Mouse (Mus musculus): Measurements from ENCODE around the gene Plcl2.
"Not testable (repeated sequence)": the region's sequence is repeated elsewhere in the genome, so short reads cannot be mapped to it uniquely, and the experiment has no call there.

Plcl2 gene

GRCm38 (mm10) chr17:50627658-50628057 lies 118.5 kb downstream of the Plcl2 start:
- no peak for DNase-seq (ENCODE audit: low spot score)

GRCm38 (mm10) chr17:50628716-50629115 lies 119.5 kb downstream of the Plcl2 start:
- DNase-seq (ENCODE audit: low spot score): no peak

DNA sequence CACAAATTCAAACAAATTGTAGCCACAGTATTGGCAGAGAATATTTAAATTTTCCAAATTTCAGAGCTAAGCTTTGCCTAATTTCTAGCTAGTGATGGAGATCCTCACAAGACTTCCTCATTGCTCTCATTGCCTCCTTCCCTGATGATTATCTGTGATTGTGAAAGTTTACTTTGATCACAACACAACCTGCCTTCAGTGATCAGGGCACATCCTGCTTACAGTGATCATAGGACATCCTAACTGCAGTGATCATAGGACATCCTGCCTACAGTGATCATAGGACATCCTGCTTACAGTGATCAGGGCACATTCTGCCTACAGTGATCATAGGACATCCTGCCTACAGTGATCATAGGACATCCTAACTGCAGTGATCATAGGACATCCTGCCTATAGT lies 121.8 kb downstream of the Plcl2 start:
- not testable (repeated sequence) for DNase-seq (ENCODE audit: low spot score)

DNA sequence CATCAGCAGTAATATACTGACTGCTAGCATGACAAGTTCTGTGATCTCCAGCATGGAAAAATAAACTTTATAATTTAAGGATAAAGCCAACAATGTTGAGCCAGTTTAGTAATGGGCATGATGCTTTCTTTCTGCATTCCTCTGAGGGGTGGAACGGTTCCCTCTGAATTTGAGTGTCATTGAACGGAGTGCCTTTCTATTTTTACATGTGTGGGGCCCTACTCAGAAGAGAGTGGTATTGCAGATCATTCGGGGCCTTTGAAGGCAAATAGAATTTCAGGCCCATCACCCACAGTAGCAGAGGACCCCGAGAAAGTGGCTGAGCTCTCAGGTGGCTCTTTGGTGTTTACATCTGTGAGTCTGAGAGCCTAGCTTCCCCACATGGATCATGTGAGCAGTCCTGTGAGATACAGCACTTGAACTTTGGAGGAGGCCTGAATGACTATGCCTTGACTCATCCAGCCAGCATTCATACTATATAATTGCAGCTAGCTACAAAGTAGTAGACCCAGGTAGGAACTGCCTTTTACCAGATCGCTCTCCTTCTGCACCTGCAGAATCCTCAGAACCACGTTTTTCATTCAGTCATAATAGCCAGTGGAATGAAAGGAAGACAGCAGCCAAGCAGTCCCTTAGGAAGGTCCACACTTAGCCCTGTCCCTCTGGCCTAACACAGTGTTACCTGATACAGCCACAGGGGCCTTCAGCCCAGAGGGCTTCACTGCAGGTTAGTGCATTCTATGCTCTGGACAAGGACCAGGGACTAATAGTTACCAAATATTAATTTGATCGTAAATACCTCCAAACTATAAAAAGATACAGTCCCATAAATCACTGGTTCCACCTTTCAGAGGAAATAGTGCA lies 125.0 kb downstream of the Plcl2 start:
- no peak for DNase-seq (ENCODE audit: low spot score)

DNA sequence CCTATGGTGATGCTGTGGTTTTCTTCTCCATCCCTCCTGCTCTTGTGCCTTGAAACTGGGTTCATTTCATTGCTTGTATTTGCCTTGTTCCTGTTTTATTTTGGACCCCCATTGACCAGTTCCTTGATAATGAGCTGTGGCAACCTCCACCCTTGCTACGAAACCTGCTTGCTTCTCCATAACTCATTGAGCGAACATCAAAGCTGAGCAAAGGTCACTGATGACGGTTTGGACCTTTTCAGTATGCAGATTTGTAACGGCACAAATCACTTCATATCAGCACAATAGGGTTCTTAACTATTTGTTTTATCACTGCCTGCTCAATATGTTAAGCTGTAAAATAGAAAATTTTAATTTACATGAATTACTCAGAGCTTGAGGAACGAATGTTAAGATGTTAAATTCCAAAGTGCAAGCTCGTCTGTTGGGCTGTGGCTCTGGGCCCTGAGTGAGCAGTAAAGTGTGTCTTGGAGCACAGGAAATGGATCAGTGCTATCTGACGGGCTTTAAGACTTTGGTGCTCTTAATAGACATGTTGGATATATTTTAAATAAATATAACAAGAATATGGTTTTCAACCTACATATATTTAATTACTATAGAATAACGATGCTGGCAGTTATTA lies 126.9 kb downstream of the Plcl2 start:
- DNase-seq (ENCODE audit: low spot score): no peak

GRCm38 (mm10) chr17:50638791-50639190 lies 129.6 kb downstream of the Plcl2 start:
- DNase-seq (ENCODE audit: low spot score): no peak

- DNase-seq (ENCODE audit: low spot score): no peak
These were observed 131.9 kb downstream of the Plcl2 start for GRCm38 (mm10) chr17:50641076-50641610.

- no peak for DNase-seq (ENCODE audit: low spot score)
These were observed 132.7 kb downstream of the Plcl2 start for GRCm38 (mm10) chr17:50641879-50642278.

DNA sequence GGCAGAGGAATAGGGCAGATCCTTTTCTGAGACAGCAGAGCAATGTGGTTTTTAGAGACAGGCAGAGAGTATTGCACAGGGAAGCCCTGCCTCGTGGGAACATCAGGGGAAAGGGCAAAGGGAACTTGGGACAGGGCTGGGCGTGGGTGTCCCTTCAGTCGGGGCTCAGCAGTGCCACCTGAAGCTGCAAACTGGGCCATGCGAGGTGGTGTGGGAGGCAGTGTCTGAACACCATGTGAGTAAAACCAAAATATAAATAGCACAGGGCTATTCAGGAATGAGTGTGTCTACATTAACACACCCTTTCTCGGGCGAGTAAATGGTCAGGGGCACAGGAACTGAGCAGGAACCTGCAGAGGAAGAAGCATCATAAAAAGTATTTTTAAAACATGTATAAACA lies 134.2 kb downstream of the Plcl2 start:
- no peak for DNase-seq (ENCODE audit: low spot score)

GRCm38 (mm10) chr17:50643989-50644388 lies 134.8 kb downstream of the Plcl2 start:
- no peak for DNase-seq (ENCODE audit: low spot score)

GRCm38 (mm10) chr17:50648141-50648540 lies 138.9 kb downstream of the Plcl2 start:
- not testable (repeated sequence) for DNase-seq (ENCODE audit: low spot score)

GRCm38 (mm10) chr17:50648757-50649419 lies 139.7 kb downstream of the Plcl2 start:
- no peak for DNase-seq (ENCODE audit: low spot score)

DNA sequence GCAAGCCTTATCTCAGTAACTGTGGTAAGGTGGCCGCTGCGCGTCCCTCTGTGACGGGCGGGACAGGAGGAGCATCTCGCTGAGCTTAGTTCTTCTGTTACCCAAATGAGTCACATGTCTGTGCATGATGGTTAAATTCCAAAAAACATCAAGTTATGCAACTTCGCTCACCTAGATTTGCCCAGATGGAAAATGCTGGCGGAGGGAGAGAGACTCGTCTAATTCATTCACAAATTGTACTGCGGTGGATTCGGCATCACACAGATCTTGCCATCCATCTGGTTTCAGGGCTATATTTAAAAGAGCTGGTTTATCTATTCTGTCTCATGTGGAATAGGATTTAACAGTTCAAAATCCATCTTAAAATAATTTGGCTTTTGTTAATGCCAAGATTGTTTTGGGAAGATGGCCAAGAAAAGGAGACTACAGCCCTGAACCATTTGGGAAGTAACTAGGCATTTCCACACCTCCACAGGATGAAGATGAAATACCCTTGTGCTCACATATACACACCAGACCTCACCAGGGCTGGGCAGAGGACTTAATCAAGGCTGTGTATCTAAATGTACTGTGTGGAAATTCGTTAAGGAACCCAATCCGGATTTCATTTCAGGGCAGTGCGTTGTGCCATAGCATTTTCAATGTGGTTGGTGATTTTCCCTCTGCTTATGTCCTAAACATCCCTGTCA lies 141.5 kb downstream of the Plcl2 start:
- DNase-seq (ENCODE audit: low spot score): peak; percentile 77

DNA sequence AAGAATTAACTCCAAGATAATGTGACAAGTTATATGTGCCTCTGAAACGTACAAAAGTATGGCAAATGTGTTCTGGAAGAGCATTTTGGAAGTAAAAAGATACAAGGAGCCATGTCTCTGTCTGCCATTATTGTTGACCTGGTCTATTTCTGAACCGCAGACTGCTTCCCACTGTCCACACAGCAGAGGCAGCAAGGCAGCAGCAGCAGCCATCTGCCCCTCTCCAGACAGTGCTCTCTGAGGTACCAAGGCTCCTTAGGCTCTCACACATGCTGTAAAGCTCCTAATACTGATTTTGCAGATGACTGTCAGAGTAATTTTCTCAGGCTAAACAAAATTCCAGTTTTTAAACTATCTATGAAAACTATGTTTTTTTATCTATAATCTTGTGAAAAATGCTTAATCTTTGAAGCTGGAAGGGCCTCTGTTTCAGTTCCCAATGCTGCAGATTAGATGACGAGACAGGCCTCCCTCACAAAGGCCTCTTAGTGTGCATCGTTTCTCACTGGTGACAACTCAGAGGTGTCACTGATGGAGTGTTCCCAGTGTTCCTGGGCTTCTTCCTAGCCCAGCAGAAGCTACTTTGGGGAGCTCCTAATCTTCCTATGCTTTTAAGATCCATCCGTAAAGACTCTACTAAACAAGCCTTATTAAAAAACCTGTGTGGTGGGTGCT lies 145.7 kb downstream of the Plcl2 start:
- DNase-seq (ENCODE audit: low spot score): no peak

DNA sequence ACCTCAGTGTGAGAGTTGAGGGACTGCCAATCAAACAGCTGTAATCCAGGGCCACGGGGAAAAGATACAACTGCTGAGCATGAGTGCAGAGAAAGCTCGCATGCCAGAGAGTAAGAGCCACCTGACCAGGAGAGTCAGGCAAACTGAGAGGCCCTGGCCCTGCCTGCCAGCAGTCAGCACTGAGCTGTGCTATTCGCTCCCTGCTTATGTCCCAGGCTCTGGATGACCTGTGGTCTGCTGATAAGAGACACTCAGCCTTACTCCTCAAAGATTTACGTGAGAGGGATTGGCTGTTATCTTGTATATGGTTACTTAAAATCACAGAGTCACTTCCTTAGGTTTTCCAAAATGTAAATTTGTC lies 146.2 kb downstream of the Plcl2 start:
- no peak for DNase-seq (ENCODE audit: low spot score)

DNA sequence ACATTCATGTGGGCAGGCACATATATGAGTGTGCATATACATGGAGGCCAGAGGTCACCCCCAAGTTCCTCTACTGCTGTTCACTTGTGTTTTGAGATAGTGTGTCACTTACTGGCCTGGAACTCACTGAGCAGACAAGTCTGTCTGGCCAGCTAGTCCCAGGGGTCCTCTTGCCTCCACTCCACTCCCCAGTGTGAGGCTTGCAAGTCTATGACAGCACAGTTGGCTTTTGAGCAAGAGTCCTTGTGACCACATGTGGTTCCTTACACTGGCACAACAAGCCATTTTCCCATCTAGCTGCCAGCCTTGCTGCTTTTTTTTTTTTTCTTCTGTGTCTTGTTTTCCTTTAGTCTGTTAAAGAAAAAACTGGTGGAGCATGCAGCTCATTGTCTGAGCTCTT lies 148.1 kb downstream of the Plcl2 start:
- DNase-seq (ENCODE audit: low spot score): no peak

DNA sequence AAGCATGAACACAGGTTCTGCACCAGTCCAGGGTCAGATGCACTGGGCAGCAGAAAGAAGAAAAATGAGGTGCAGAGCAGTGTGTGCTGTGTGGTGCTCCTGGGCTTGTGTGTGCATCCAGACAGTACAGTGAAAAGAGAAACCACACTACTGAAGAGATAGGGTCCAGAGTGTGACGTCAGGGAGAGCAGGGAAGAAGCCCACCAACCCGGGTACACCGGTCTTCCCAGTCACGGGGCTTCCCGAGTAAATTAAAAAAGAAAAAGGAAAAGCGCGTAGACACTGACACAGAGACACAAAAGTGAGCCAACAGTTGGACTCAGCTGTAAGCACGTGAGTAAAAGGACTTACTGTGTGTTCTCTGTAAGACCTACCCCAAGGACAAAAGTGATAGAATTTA lies 149.7 kb downstream of the Plcl2 start:
- DNase-seq (ENCODE audit: low spot score): no peak

- DNase-seq (ENCODE audit: low spot score): no peak
These were observed 158.4 kb downstream of the Plcl2 start for GRCm38 (mm10) chr17:50667596-50667995.

DNA sequence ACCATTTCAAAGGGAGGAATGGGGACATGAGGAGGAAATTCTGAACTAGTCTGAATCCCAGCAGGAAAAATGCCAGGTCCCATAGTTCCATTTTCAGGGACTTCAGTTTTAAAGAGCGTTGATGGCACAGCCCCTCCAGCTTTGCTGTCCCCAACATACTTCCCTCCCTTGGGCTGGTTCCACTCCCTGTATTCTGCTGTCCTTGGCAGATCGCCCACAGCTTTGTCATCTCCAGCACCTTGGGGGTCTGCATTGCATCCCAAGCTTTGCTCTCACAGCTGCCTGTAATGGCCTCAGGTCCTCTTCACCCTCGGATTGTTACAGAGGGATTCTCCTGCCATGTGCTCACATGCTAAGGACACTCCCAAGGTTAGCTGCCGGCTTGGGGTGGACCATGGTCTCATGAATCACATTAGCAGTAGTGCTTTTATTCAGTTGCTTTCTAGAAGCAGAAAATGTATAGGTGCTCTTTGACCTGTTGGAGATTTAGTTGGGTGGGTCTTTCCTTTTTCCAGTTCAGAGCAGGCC lies 159.5 kb downstream of the Plcl2 start:
- no peak for DNase-seq (ENCODE audit: low spot score)

- no peak for DNase-seq (ENCODE audit: low spot score)
These were observed 162.2 kb downstream of the Plcl2 start for GRCm38 (mm10) chr17:50671416-50671815.

GRCm38 (mm10) chr17:50674580-50674979 lies 165.4 kb downstream of the Plcl2 start:
- no peak for DNase-seq (ENCODE audit: low spot score)

Data from left cerebral cortex, adult 11 months (tissue).